Mouse (Mus musculus): Measurements from ENCODE around the gene Pip5k1c. TPM values are rescaled to one million over a fixed set of nuclear protein-coding genes. Genes with fewer than 3 reads are reported as not detected.

Gene Pip5k1c
- polyA plus RNA-seq, 1 experiment from 2014 or later: 32.0 TPM

DNA sequence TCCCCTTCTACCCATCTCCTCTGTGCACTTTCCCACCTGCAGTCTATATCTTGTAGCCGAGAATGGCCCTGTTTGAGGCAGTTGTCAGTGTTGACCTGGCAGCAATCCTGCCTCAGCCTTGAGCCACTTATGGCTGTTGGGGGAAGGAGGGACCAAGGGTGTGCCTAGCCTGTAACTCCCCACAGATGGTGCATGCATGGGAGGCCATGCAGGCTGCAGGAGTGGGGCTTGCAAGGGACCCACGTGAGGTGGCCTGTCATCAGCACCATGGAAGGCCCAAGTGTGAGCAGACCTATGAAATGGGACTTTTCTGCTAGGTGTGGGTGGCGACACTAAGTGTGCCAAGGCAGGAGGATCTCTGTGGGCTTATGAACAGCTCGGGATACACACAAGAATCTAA, 72.3 kb downstream of the Pip5k1c start:
- Histone ChIP-seq H3K4me3 (peak overlapping the region; percentile 52), H3K9ac (peak overlapping the region; percentile 83), H3K4me1 (peaks cover 72% of the 10 kb centered on the region), H3K27ac (replicated peaks) (peak overlapping the region; percentile 32; the same call in 1 of the 2 replicates), H3K36me3 (peaks cover 58% of the 10 kb centered on the region), H3K9me3 (no peaks in the 10 kb centered on the region), H3K4me2 (peak overlapping the region; percentile 81), H3K27me3 (replicated peaks) (peaks cover 7% of the 10 kb centered on the region; the same call in 1 of the 2 replicates)
- ATAC-seq (ENCODE audit: extremely low read depth, insufficient number of reproducible peaks, low FRiP score, low TSS enrichment): no peak
- WGBS: 35% methylated on average over 4 of the region's 4 CpGs

DNA sequence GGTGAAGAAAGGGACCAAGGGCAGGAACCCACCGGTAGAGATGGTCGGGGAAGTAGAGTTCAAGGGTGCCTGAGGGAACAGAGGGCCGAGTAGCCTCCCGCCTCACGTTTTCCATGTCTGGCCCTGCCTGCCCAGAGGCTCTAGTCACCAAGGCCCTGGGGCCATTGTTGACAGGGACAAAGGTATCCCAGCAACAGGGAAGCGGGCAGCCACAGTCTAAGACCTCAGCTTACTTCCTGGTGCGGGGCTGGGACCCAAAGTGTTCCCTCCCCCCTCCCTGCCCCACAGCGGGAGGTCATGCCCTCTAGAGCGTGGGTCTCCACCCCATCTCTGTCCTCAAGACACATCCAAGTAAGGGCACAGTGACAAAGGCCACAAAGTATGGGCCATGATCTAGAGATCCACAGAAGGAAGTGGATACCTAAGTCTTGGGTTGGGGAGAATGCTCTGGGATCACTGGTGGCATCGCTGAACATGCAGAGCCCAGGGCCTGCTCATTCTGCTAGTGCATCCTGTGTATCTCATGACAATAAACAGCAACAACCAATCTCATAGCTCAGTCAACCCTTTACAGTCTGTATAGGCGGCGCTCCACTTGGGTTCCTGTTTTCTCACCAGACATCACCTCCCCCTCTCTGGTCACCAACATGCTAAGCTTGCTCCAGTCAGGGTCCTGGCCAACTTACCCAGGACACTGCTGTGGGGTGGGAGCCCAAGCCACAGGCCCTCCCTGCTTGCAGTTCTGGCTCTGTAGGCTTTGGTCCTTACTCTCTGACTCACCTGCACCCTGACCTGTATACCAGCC, 73.1 kb downstream of the Pip5k1c start, which contains the start of gene 4930404N11Rik:
Gene 4930404N11Rik (minus strand): TSS at position 145 of the 805 bp plus-strand sequence.
- Histone ChIP-seq H3K27me3 (replicated peaks) (peaks cover 7% of the 10 kb centered on the region; the same call in 1 of the 2 replicates), H3K27ac (replicated peaks) (peak within 1 kb of the TSS; percentile 32; the same call in 1 of the 2 replicates), H3K9me3 (no peaks in the 10 kb centered on the region), H3K36me3 (peaks cover 65% of the 10 kb centered on the region), H3K9ac (peak within 1 kb of the TSS; percentile 83), H3K4me1 (peaks cover 64% of the 10 kb centered on the region), H3K4me2 (peak within 1 kb of the TSS; percentile 81), H3K4me3 (peak within 1 kb of the TSS; percentile 52)
- WGBS: 26% methylated on average over 12 of the region's 12 CpGs
- ATAC-seq (ENCODE audit: extremely low read depth, insufficient number of reproducible peaks, low FRiP score, low TSS enrichment): no peak

DNA sequence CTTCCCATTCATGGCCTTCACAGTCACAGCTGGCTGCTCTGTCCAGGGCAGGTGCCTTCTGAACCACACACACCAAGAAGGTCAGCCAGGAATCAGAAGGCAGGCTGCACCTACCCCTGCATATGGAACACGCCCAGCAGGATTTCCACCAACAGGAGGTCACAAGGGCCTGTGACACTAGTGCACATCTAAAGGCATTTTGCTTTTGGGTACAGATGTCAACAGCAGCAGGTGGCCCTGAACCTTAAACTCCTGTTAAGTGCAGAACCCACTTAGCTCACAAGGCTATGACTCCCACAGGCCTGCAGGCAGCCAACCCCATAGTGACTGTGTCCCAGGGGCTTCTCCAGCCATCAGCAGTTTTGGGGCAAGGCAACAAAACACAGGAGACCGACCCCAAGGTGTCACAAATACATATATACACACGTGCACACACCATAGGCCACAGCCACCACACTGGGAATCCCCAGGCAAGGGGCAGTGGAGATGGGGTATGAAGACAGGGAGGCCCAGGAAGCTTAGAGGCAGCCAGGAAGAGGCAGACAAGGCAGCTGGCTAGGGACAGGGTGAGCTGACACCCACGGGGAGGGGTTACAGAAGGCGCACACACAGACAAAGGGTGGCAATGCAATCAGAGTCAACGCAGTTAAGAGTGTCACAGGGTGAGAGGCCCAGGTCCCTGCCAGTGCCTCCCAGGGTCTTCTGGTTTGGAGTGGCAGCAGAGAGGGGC, 73.9 kb downstream of the Pip5k1c start:
- H3K9me3 ChIP-seq: no peaks in the 10 kb centered on the region
- no peak overlapping the region for H3K4me3 ChIP-seq
- peaks cover 7% of the 10 kb centered on the region; the same call in 1 of the 2 replicates for H3K27me3 ChIP-seq (replicated peaks)
- 77% methylated on average over 6 of the region's 6 CpGs for WGBS
- no peak overlapping the region for H3K4me2 ChIP-seq
- H3K9ac ChIP-seq: peak overlapping the region; percentile 62
- no peak overlapping the region; the same call in 1 of the 2 replicates for H3K27ac ChIP-seq (replicated peaks)
- no peak for ATAC-seq (ENCODE audit: extremely low read depth, insufficient number of reproducible peaks, low FRiP score, low TSS enrichment)
- peaks cover 65% of the 10 kb centered on the region for H3K36me3 ChIP-seq
- H3K4me1 ChIP-seq: peaks cover 56% of the 10 kb centered on the region

DNA sequence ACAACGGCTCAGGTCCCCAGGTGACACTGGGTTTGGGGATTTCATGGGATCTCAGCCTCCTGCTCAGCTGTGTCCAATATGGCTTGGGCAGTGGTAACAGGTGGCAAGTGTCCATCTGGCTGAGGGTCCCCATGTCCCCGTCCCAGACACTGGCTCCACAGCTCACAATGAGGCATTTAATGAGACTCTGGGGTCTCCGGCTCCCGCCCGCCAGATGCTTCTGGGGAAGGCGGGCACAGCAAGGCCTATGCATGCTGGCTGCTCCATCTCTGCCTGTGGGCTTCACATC, 74.4 kb downstream of the Pip5k1c start:
- H3K36me3 ChIP-seq: peaks cover 65% of the 10 kb centered on the region
- peaks cover 7% of the 10 kb centered on the region; the same call in 1 of the 2 replicates for H3K27me3 ChIP-seq (replicated peaks)
- H3K9me3 ChIP-seq: no peaks in the 10 kb centered on the region
- no peak overlapping the region for H3K4me2 ChIP-seq
- no peak overlapping the region for H3K4me3 ChIP-seq
- 90% methylated on average over 6 of the region's 6 CpGs for WGBS
- no peak overlapping the region; the same call in 1 of the 2 replicates for H3K9ac ChIP-seq
- H3K27ac ChIP-seq (replicated peaks): no peak overlapping the region
- H3K4me1 ChIP-seq: peaks cover 51% of the 10 kb centered on the region
- ATAC-seq (ENCODE audit: extremely low read depth, insufficient number of reproducible peaks, low FRiP score, low TSS enrichment): no peak

Small RNA genes within 50 kb of the gene (microRNA-seq; reads per million reads assigned to microRNA genes)
- 13.7 reads per million, percentile 30 among the genes with 10 or more reads in this experiment for gene Mir3057

Other genes with a start within 250 kb of the Pip5k1c start
- gene Sgta, start 232.8 kb upstream of the Pip5k1c start, polyA plus RNA-seq (2015; fragmentation: Nextera tagmentation; extraction: Ambion mirVana): 152 and 162 TPM in 2 replicates
- 29.1 and 33.8 TPM in 2 replicates for gene Thop1, start 222.9 kb upstream of the Pip5k1c start, polyA plus RNA-seq (2015; fragmentation: Nextera tagmentation; extraction: Ambion mirVana)
- gene Creb3l3, start 194.1 kb upstream of the Pip5k1c start, polyA plus RNA-seq (2015; fragmentation: Nextera tagmentation; extraction: Ambion mirVana): 0.83 and 1.1 TPM in 2 replicates
- gene Map2k2, start 187.0 kb upstream of the Pip5k1c start, polyA plus RNA-seq (2015; fragmentation: Nextera tagmentation; extraction: Ambion mirVana): 150 TPM in 2 replicates
- gene Zbtb7a, start 157.7 kb upstream of the Pip5k1c start, polyA plus RNA-seq (2015; fragmentation: Nextera tagmentation; extraction: Ambion mirVana): 19.5 and 20.1 TPM in 2 replicates
- gene Pias4, start 125.0 kb upstream of the Pip5k1c start, polyA plus RNA-seq (2015; fragmentation: Nextera tagmentation; extraction: Ambion mirVana): 35.7 and 40.3 TPM in 2 replicates
- gene Eef2, start 116.3 kb upstream of the Pip5k1c start, polyA plus RNA-seq (2015; fragmentation: Nextera tagmentation; extraction: Ambion mirVana): 393 and 411 TPM in 2 replicates
- 41.5 and 42.4 TPM in 2 replicates for gene Dapk3, start 110.0 kb upstream of the Pip5k1c start, polyA plus RNA-seq (2015; fragmentation: Nextera tagmentation; extraction: Ambion mirVana)
- gene 4930442H23Rik, start 109.1 kb upstream of the Pip5k1c start, polyA plus RNA-seq (2015; fragmentation: Nextera tagmentation; extraction: Ambion mirVana): 0.27 TPM in 1 of 2 replicates, not detected in the other
- 5.2 and 6.1 TPM in 2 replicates for gene Nmrk2, start 90.9 kb upstream of the Pip5k1c start, polyA plus RNA-seq (2015; fragmentation: Nextera tagmentation; extraction: Ambion mirVana)
- 0.43 and 0.53 TPM in 2 replicates for gene Atcay, start 62.1 kb upstream of the Pip5k1c start, polyA plus RNA-seq (2015; fragmentation: Nextera tagmentation; extraction: Ambion mirVana)
- gene Zfr2, start 59.8 kb upstream of the Pip5k1c start, polyA plus RNA-seq (2015; fragmentation: Nextera tagmentation; extraction: Ambion mirVana): 4.1 and 6.5 TPM in 2 replicates
- 1.6 and 1.9 TPM in 2 replicates for gene Matk, start 40.0 kb upstream of the Pip5k1c start, polyA plus RNA-seq (2015; fragmentation: Nextera tagmentation; extraction: Ambion mirVana)
- gene Mrpl54, start 26.0 kb upstream of the Pip5k1c start, polyA plus RNA-seq (2015; fragmentation: Nextera tagmentation; extraction: Ambion mirVana): 244 and 260 TPM in 2 replicates
- gene Apba3, start 26.0 kb upstream of the Pip5k1c start, polyA plus RNA-seq (2015; fragmentation: Nextera tagmentation; extraction: Ambion mirVana): 45.4 and 51.4 TPM in 2 replicates
- gene Tjp3, start 1.4 kb upstream of the Pip5k1c start, polyA plus RNA-seq (2015; fragmentation: Nextera tagmentation; extraction: Ambion mirVana): 2.2 and 2.4 TPM in 2 replicates
- 25.6 and 28.2 TPM in 2 replicates for gene Cactin, start 28.1 kb downstream of the Pip5k1c start, polyA plus RNA-seq (2015; fragmentation: Nextera tagmentation; extraction: Ambion mirVana)
- gene Tbxa2r, start 35.8 kb downstream of the Pip5k1c start, polyA plus RNA-seq (2015; fragmentation: Nextera tagmentation; extraction: Ambion mirVana): 13.6 and 14.7 TPM in 2 replicates
- 0.06 TPM in 1 of 2 replicates, not detected in the other for gene Gipc3, start 50.3 kb downstream of the Pip5k1c start, polyA plus RNA-seq (2015; fragmentation: Nextera tagmentation; extraction: Ambion mirVana)
- 81.9 and 90.9 TPM in 2 replicates for gene Hmg20b, start 57.5 kb downstream of the Pip5k1c start, polyA plus RNA-seq (2015; fragmentation: Nextera tagmentation; extraction: Ambion mirVana)
- 10.7 and 11.1 TPM in 2 replicates for gene Mfsd12, start 64.5 kb downstream of the Pip5k1c start, polyA plus RNA-seq (2015; fragmentation: Nextera tagmentation; extraction: Ambion mirVana)
- gene 4930404N11Rik, start 72.9 kb downstream of the Pip5k1c start, polyA plus RNA-seq (2015; fragmentation: Nextera tagmentation; extraction: Ambion mirVana): 0.98 and 1.1 TPM in 2 replicates
- 72.2 and 78.1 TPM in 2 replicates for gene Fzr1, start 85.6 kb downstream of the Pip5k1c start, polyA plus RNA-seq (2015; fragmentation: Nextera tagmentation; extraction: Ambion mirVana)
- 69.7 and 73.6 TPM in 2 replicates for gene Dohh, start 91.5 kb downstream of the Pip5k1c start, polyA plus RNA-seq (2015; fragmentation: Nextera tagmentation; extraction: Ambion mirVana)
- 2.1 and 2.3 TPM in 2 replicates for gene Gm48551, start 91.5 kb downstream of the Pip5k1c start, polyA plus RNA-seq (2015; fragmentation: Nextera tagmentation; extraction: Ambion mirVana)
- 0.82 and 1.1 TPM in 2 replicates for gene Gm48552, start 96.0 kb downstream of the Pip5k1c start, polyA plus RNA-seq (2015; fragmentation: Nextera tagmentation; extraction: Ambion mirVana)
- 2.7 and 3.1 TPM in 2 replicates for gene Smim24, start 100.1 kb downstream of the Pip5k1c start, polyA plus RNA-seq (2015; fragmentation: Nextera tagmentation; extraction: Ambion mirVana)
- 56.6 and 57.4 TPM in 2 replicates for gene Nfic, start 162.7 kb downstream of the Pip5k1c start, polyA plus RNA-seq (2015; fragmentation: Nextera tagmentation; extraction: Ambion mirVana)
- 0.15 and 0.16 TPM in 2 replicates for gene Celf5, start 189.7 kb downstream of the Pip5k1c start, polyA plus RNA-seq (2015; fragmentation: Nextera tagmentation; extraction: Ambion mirVana)
- gene Ncln, start 203.4 kb downstream of the Pip5k1c start, polyA plus RNA-seq (2015; fragmentation: Nextera tagmentation; extraction: Ambion mirVana): 51.7 and 53.8 TPM in 2 replicates
- gene S1pr4, start 207.2 kb downstream of the Pip5k1c start, polyA plus RNA-seq (2015; fragmentation: Nextera tagmentation; extraction: Ambion mirVana): 0.53 and 0.62 TPM in 2 replicates
- 1.5 and 2.0 TPM in 2 replicates for gene Gna15, start 231.3 kb downstream of the Pip5k1c start, polyA plus RNA-seq (2015; fragmentation: Nextera tagmentation; extraction: Ambion mirVana)

Measured in heart, embryonic 13.5 days (tissue).